Mouse (Mus musculus): Measurements from ENCODE around the gene Hcn2.

DNA sequence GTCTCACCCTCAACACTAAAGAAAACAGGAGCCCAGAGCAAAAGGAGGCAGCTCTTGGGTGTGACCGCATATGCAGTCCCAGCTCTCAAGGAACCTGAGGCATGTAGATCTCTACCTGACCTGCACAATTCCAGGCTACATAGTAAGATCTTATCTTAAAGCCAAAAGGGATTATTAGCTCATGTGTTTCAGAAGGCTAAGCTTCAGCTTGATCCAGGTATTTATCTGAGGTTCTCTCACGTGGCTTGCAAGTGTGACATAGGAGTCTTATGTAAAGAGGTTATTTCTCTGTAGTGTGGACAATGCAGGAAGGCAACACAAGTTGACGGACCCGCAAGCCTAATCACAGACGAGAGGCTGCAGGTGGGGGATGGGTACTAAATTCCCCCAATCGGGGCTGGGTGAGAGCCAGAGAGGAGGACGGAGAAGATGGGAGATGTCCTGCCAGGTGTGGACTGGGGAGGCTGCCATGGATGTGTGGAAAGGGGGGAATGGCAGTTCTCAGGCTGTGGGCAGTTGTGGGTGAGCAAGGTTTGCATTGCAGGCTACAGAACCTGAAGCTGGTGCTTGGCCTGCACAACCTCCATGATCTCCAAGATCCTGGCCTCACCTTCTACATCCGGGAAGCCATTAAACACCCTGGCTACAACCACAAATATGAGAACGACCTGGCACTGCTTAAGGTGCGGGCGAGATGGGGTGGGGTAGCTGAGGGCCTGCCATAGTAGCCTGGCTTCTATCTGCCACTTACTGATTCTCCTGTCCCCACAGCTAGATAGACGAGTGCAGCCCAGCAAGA lies 22.7 kb upstream of the Hcn2 start:
- TF ChIP-seq CTCF (IDR thresholded peaks at IDR 0.05; ENCODE audit: control insufficient read depth, insufficient read depth, low read length) (no peak), POLR2A (IDR thresholded peaks at IDR 0.05; ENCODE audit: borderline replicate concordance, control insufficient read depth, low read depth, low read length) (no peak)

All from bone marrow, adult 2 months (tissue).